Mouse (Mus musculus) lung, postnatal 0 days (tissue): Measurements from ENCODE around the gene F7. TPM values are rescaled to one million over a fixed set of nuclear protein-coding genes. Genes with fewer than 3 reads are reported as not detected.

Source experiments
- ATAC-seq: fragments of 200-750 bp; cut with Nextera tagmentation; 2 replicates; pipeline ENCODE4 v1.8.0; 2017; ENCODE audit warnings: moderate library complexity
- DNase-seq: peaks from one replicate; pipeline ENCODE4 v3.0.0-alpha.2; 2016; ENCODE audit warnings: low spot score
- H3K27ac ChIP-seq: fragments of 300-500 bp; sonication (generic); 2 replicates; pipeline ENCODE4 v1.5.1; 2014; ENCODE audit warnings: antibody characterized with exemption, mild to moderate bottlenecking, low read length, mixed read lengths
- H3K27me3 ChIP-seq: fragments of 300-500 bp; sonication (generic); replicated peaks from 2 replicates; pipeline ENCODE4 v1.6.1; 2014; ENCODE audit warnings: low read length, mixed read lengths; ENCODE audit not compliant: insufficient read depth
- H3K36me3 ChIP-seq: fragments of 300-500 bp; sonication (generic); 2 replicates; pipeline ENCODE4 v1.6.1; 2014; ENCODE audit warnings: low read length, mixed read lengths; ENCODE audit not compliant: insufficient read depth
- H3K4me1 ChIP-seq: fragments of 300-500 bp; sonication (generic); 2 replicates; pipeline ENCODE4 v1.6.1; 2014; ENCODE audit warnings: antibody characterized with exemption, low read depth, low read length, mixed read lengths; ENCODE audit not compliant: insufficient read depth
- H3K4me2 ChIP-seq: fragments of 300-500 bp; sonication (generic); replicated peaks from 2 replicates; pipeline ENCODE4 v1.6.1; 2014; ENCODE audit warnings: low read depth, mild to moderate bottlenecking, low read length, moderate library complexity, mixed read lengths
- H3K4me3 ChIP-seq: fragments of 300-500 bp; sonication (generic); 2 replicates; pipeline ENCODE4 v1.5.1; 2014; ENCODE audit warnings: low read depth, low read length
- H3K9ac ChIP-seq: fragments of 300-500 bp; sonication (generic); replicated peaks from 2 replicates; pipeline ENCODE4 v1.6.1; 2014; ENCODE audit warnings: low read depth, mild to moderate bottlenecking
- H3K9me3 ChIP-seq: fragments of 300-500 bp; sonication (generic); 2 replicates; pipeline ENCODE4 v1.6.1; 2016; ENCODE audit warnings: low read length, mixed read lengths
- CTCF ChIP-seq: IDR thresholded peaks from 2 replicates; pipeline ENCODE4 v1.5.1; 2016; ENCODE audit warnings: antibody characterized with exemption, mild to moderate bottlenecking
- EP300 ChIP-seq: IDR thresholded peaks from 2 replicates; pipeline ENCODE4 v1.6.1; 2016; ENCODE audit warnings: antibody characterized with exemption, mild to moderate bottlenecking, control low read depth
- WGBS: fragments of 180-500 bp; shearing (Covaris S2); extraction: QIAGEN DNeasy Blood & Tissue Kit; methylation state at CpG from one replicate; pipeline ENCODE4 v1.1.7; 2014; 5-methylcytosine and 5-hydroxymethylcytosine counted together
- polyA plus RNA-seq: library from polyadenylated mRNA; unstranded; fragments of >200 nt; fragmentation: Nextera tagmentation; extraction: Ambion mirVana; gene quantifications from 2 replicates; pipeline ENCODE4 v1.2.1, GENCODE M21; 2015

The F7 gene
- polyA plus RNA-seq, 1 experiment from 2014 or later, result 5.0 TPM

GRCm38 (mm10) chr8:13010313-13010712 lies 15.5 kb upstream of the F7 start:
- DNase-seq (peak; percentile 36), ATAC-seq (peak; percentile 59)
- Histone ChIP-seq H3K4me2 (no peak overlapping the region), H3K4me3 (no peak overlapping the region), H3K9ac (no peak overlapping the region), H3K4me1 (no peaks in the 10 kb centered on the region), H3K9me3 (no peaks in the 10 kb centered on the region), H3K36me3 (peaks cover 9% of the 10 kb centered on the region; the same call in 1 of the 2 replicates), H3K27me3 (no peaks in the 10 kb centered on the region), H3K27ac (no peak overlapping the region)
- 51% methylated on average over 4 of the region's 4 CpGs for WGBS
- TF ChIP-seq EP300, result no peak
- peak; percentile 58 for TF ChIP-seq CTCF

- TF ChIP-seq EP300 (no peak), CTCF (no peak)
- 39% methylated on average over 4 of the region's 4 CpGs for WGBS
- peak; percentile 55 for DNase-seq
Observed at GRCm38 (mm10) chr8:13019560-13019959, 6.3 kb upstream of the F7 start.

GRCm38 (mm10) chr8:13021830-13022229 lies 4.0 kb upstream of the F7 start:
- DNase-seq (no peak), ATAC-seq (no peak)
- H3K27ac ChIP-seq, result no peak overlapping the region
- no peaks in the 10 kb centered on the region for H3K36me3 ChIP-seq
- H3K4me1 ChIP-seq, result no peaks in the 10 kb centered on the region
- H3K4me3 ChIP-seq, result no peak overlapping the region
- no peaks in the 10 kb centered on the region for H3K9me3 ChIP-seq
- H3K4me2 ChIP-seq, result no peak overlapping the region
- WGBS, result 86% methylated on average over 8 of the region's 8 CpGs
- no peak overlapping the region for H3K9ac ChIP-seq
- TF ChIP-seq EP300 (no peak), CTCF (no peak)
- no peaks in the 10 kb centered on the region for H3K27me3 ChIP-seq

More at GRCm38 (mm10) chr8:13019560-13019959, 6.3 kb upstream of the F7 start:
- peak; percentile 64 for ATAC-seq
- Histone ChIP-seq H3K36me3 (peaks cover 6% of the 10 kb centered on the region; the same call in 1 of the 2 replicates), H3K27ac (no peak overlapping the region), H3K4me2 (no peak overlapping the region), H3K9ac (no peak overlapping the region), H3K27me3 (no peaks in the 10 kb centered on the region), H3K4me1 (no peaks in the 10 kb centered on the region), H3K4me3 (no peak overlapping the region), H3K9me3 (no peaks in the 10 kb centered on the region)

GRCm38 (mm10) chr8:13027615-13028014 lies 1.8 kb downstream of the F7 start:
- TF ChIP-seq EP300 (no peak), CTCF (no peak)
- no peaks in the 10 kb centered on the region; the same call in 1 of the 2 replicates for H3K4me1 ChIP-seq
- H3K4me2 ChIP-seq, result no peak overlapping the region
- no peak for ATAC-seq
- no peaks in the 10 kb centered on the region for H3K36me3 ChIP-seq
- H3K27me3 ChIP-seq, result no peaks in the 10 kb centered on the region
- H3K9ac ChIP-seq, result no peak overlapping the region
- no peak overlapping the region for H3K27ac ChIP-seq
- WGBS, result 76% methylated on average over 5 of the region's 5 CpGs
- no peaks in the 10 kb centered on the region for H3K9me3 ChIP-seq
- no peak for DNase-seq
- no peak overlapping the region for H3K4me3 ChIP-seq

- TF ChIP-seq CTCF, result no peak
- TF ChIP-seq EP300, result peak; percentile 79
- peak overlapping the region; percentile 47 for H3K27ac ChIP-seq
- H3K9me3 ChIP-seq, result no peaks in the 10 kb centered on the region
- H3K36me3 ChIP-seq, result no peaks in the 10 kb centered on the region
- ATAC-seq (peak; percentile 89), DNase-seq (peak; percentile 87)
- H3K9ac ChIP-seq, result no peak overlapping the region
- H3K4me2 ChIP-seq, result no peak overlapping the region
- H3K27me3 ChIP-seq, result no peaks in the 10 kb centered on the region
- WGBS, result 34% methylated on average over 5 of the region's 5 CpGs
- no peak overlapping the region for H3K4me3 ChIP-seq
- no peaks in the 10 kb centered on the region; the same call in 1 of the 2 replicates for H3K4me1 ChIP-seq
Observed at GRCm38 (mm10) chr8:13028482-13028881, 2.6 kb downstream of the F7 start.

- no peak overlapping the region for H3K27ac ChIP-seq
- WGBS, result 73% methylated on average over 10 of the region's 10 CpGs
- ATAC-seq, result peak; percentile 34
- no peak for DNase-seq
- H3K27me3 ChIP-seq, result no peaks in the 10 kb centered on the region
- TF ChIP-seq CTCF, result no peak
- TF ChIP-seq EP300, result no peak
- no peaks in the 10 kb centered on the region for H3K36me3 ChIP-seq
- no peaks in the 10 kb centered on the region for H3K9me3 ChIP-seq
- H3K9ac ChIP-seq, result no peak overlapping the region
- no peak overlapping the region for H3K4me3 ChIP-seq
- no peaks in the 10 kb centered on the region for H3K4me1 ChIP-seq
- H3K4me2 ChIP-seq, result no peak overlapping the region
Observed at GRCm38 (mm10) chr8:13036346-13036812, 10.5 kb downstream of the F7 start.

GRCm38 (mm10) chr8:13037015-13037414 lies 11.2 kb downstream of the F7 start, which contains the start of gene F10:
Gene F10, plus strand, starts transcription at chr8:13037308.
- Histone ChIP-seq H3K27me3 (no peaks in the 10 kb centered on the region), H3K9ac (no peak within 1 kb of the TSS), H3K4me3 (no peak within 1 kb of the TSS), H3K4me2 (no peak within 1 kb of the TSS), H3K9me3 (no peaks in the 10 kb centered on the region), H3K4me1 (no peaks in the 10 kb centered on the region), H3K36me3 (no peaks in the 10 kb centered on the region), H3K27ac (no peak within 1 kb of the TSS)
- no peak for TF ChIP-seq EP300
- no peak for TF ChIP-seq CTCF
- DNase-seq (peak; percentile 37), ATAC-seq (peak; percentile 67)
- WGBS, result 54% methylated on average over 7 of the region's 7 CpGs
